Comparison of ENCODE assay signal across 8 mouse cellular contexts in the genomic region with DNA sequence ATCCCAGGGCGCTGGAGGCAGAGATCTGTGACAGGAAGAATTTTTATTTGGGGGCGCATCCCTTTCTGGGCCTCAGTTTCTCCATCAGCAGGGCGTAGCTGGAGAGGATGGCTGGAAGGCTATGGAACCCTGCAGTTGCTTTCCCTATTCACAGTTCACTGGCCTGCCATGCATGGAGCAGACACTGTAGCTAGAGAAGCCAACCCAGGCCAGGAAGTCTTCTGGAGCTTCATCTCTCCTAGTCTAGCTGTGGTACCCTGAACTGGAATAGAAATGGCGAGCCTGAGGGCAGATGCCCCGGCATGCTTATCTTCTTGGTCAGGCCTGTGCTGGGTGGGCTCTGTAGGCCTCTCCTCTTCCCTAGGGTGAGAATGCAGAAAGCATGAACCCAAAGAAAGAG. TPM values are rescaled to one million over a fixed set of nuclear protein-coding genes. Genes with fewer than 3 reads are reported as not detected.
A peak's percentile ranks its signal among the peaks of the same experiment; 100 is the strongest.
DNase-seq lines count a peak whose midpoint lies in the region; ATAC-seq lines count a peak whose summit lies in the region.

No protein-coding gene starts in this region.

- no peaks in the 10 kb centered on the region for H3K79me2 ChIP-seq in macrophage (ENCODE audit: inconsistent target)

- 47% methylated on average over 5 of the region's 5 CpGs for WGBS in heart, embryonic 12.5 days
- 73% methylated on average over 5 of the region's 5 CpGs for WGBS in hindbrain, embryonic 12.5 days
- WGBS in macrophage (ENCODE audit: missing documents) = 87% methylated on average over 5 of the region's 5 CpGs

- peaks cover 19% of the 10 kb centered on the region for H3K36me3 ChIP-seq in heart, embryonic 12.5 days
- H3K36me3 ChIP-seq in hindbrain, embryonic 12.5 days = peaks cover 9% of the 10 kb centered on the region; the same call in 1 of the 2 replicates
- H3K36me3 ChIP-seq in macrophage (ENCODE audit: inconsistent target) = peaks cover under 1% of the 10 kb centered on the region; the same call in 1 of the 2 replicates

- H3K27me3 ChIP-seq in heart, embryonic 12.5 days (replicated peaks) = no peaks in the 10 kb centered on the region
- no peaks in the 10 kb centered on the region for H3K27me3 ChIP-seq in hindbrain, embryonic 12.5 days

- peak overlapping the region; percentile 72 for H3K4me3 ChIP-seq in heart, embryonic 12.5 days
- peak overlapping the region; percentile 79 for H3K4me3 ChIP-seq in brown adipose tissue, adult 24 weeks (ENCODE audit: insufficient read depth, low read depth, low read length)
- H3K4me3 ChIP-seq in hindbrain, embryonic 12.5 days = peak overlapping the region; percentile 51
- H3K4me3 ChIP-seq in macrophage (ENCODE audit: inconsistent target) = peak overlapping the region; percentile 39

- no peaks in the 10 kb centered on the region for H3K9me3 ChIP-seq in heart, embryonic 12.5 days (replicated peaks)
- H3K9me3 ChIP-seq in hindbrain, embryonic 12.5 days (replicated peaks) = no peaks in the 10 kb centered on the region

- peak overlapping the region; percentile 87 for H3K4me2 ChIP-seq in heart, embryonic 12.5 days
- H3K4me2 ChIP-seq in hindbrain, embryonic 12.5 days (replicated peaks) = peak overlapping the region; percentile 89

- H3K4me1 ChIP-seq in heart, embryonic 12.5 days (replicated peaks) = peaks cover 43% of the 10 kb centered on the region
- peaks cover 15% of the 10 kb centered on the region for H3K4me1 ChIP-seq in brown adipose tissue, adult 24 weeks (ENCODE audit: control insufficient read depth, insufficient read depth, insufficient read length, low read length)
- H3K4me1 ChIP-seq in hindbrain, embryonic 12.5 days = peaks cover 18% of the 10 kb centered on the region; the same call in 1 of the 2 replicates

- H3K9ac ChIP-seq in heart, embryonic 12.5 days = peak overlapping the region; percentile 80
- no peak overlapping the region for H3K9ac ChIP-seq in hindbrain, embryonic 12.5 days

- ATAC-seq in heart, embryonic 12.5 days (ENCODE audit: insufficient number of reproducible peaks, low FRiP score) = no peak
- no peak for ATAC-seq in hindbrain, embryonic 12.5 days (ENCODE audit: low FRiP score)

- peak overlapping the region; percentile 86 for H3K27ac ChIP-seq in heart, embryonic 12.5 days (ENCODE audit: poor library complexity, severe bottlenecking)
- peak overlapping the region; percentile 45 for H3K27ac ChIP-seq in brown adipose tissue, adult 24 weeks (replicated peaks; ENCODE audit: low read depth, low read length)
- no peak overlapping the region for H3K27ac ChIP-seq in hindbrain, embryonic 12.5 days
- no peak overlapping the region for H3K27ac ChIP-seq in macrophage

- no peak for DNase-seq in heart, postnatal 4 days
- DNase-seq in frontal cortex, postnatal 25 days (ENCODE audit: low spot score in 2 of 2) = no peak
- DNase-seq in layer of hippocampus, adult 9-11 months = no peak
- DNase-seq in cerebellum, postnatal 25 days = no peak

RNA-seq across cellular contexts. Expression of gene Gpx3, which starts 1.1 kb away (rescaled TPM):
- 1,404 and 1,433 TPM in 2 replicates for polyA plus RNA-seq in heart, embryonic 12.5 days (2016; fragmentation: Nextera tagmentation; extraction: Ambion mirVana)
- 100 to 1,000 TPM; 153 to 177 TPM for total RNA-seq in heart, postnatal 4 days (2021)
- 1,156 and 2,121 TPM in 2 replicates for polyA plus RNA-seq in brown adipose tissue, adult 24 weeks (2012; ENCODE audit: insufficient read depth, insufficient read length, missing spikeins)
- 67.5 and 68.6 TPM in 2 replicates for polyA plus RNA-seq in hindbrain, embryonic 12.5 days (2016; fragmentation: Nextera tagmentation; extraction: Ambion mirVana)
- 1 to 10 TPM in 17 of 26 experiments, under 1 TPM in 3, not detected in 6; 0.59 to 10.0 (median 2.2) TPM for total RNA-seq in macrophage (2018; cell fraction: chromatin; rRNA removed)
- 100 to 1,000 TPM in 16 of 26 experiments, 10 to 100 TPM in 10; 81.5 to 363 (median 177) TPM for total RNA-seq in macrophage (2018; cell fraction: cytosol; rRNA removed)
- total RNA-seq in macrophage (2018; cell fraction: nucleus; rRNA removed) = 100 to 1,000 TPM in 1 of 26 experiments, 10 to 100 TPM in 25; 22.4 to 113 (median 50.5) TPM
- 191 to 766 TPM (median 446 TPM) in 3 replicates for polyA plus RNA-seq in macrophage (2018)

RNA-seq across cellular contexts. Expression of gene Hint1, which starts 37.2 kb away (rescaled TPM):
- polyA plus RNA-seq in heart, embryonic 12.5 days (2016; fragmentation: Nextera tagmentation; extraction: Ambion mirVana) = 743 and 765 TPM in 2 replicates
- total RNA-seq in heart, postnatal 4 days (2021) = 100 to 1,000 TPM; 364 to 393 TPM
- polyA plus RNA-seq in brown adipose tissue, adult 24 weeks (2012; ENCODE audit: insufficient read depth, insufficient read length, missing spikeins) = 558 and 608 TPM in 2 replicates
- polyA plus RNA-seq in hindbrain, embryonic 12.5 days (2016; fragmentation: Nextera tagmentation; extraction: Ambion mirVana) = 642 and 656 TPM in 2 replicates
- total RNA-seq in macrophage (2018; cell fraction: chromatin; rRNA removed) = 10 to 100 TPM in 23 of 26 experiments, 1 to 10 TPM in 3; 8.1 to 84.4 (median 24.2) TPM
- 100 to 1,000 TPM; 354 to 532 (median 434) TPM for total RNA-seq in macrophage (2018; cell fraction: cytosol; rRNA removed)
- 100 to 1,000 TPM in 15 of 26 experiments, 10 to 100 TPM in 11; 45.3 to 183 (median 105) TPM for total RNA-seq in macrophage (2018; cell fraction: nucleus; rRNA removed)
- 231 to 631 TPM (median 515 TPM) in 3 replicates for polyA plus RNA-seq in macrophage (2018)

RNA-seq across cellular contexts. Expression of gene Lyrm7, which starts 42.6 kb away (rescaled TPM):
- polyA plus RNA-seq in heart, embryonic 12.5 days (2016; fragmentation: Nextera tagmentation; extraction: Ambion mirVana) = 14.5 and 20.1 TPM in 2 replicates
- 10 to 100 TPM; 20.3 to 28.3 TPM for total RNA-seq in heart, postnatal 4 days (2021)
- polyA plus RNA-seq in brown adipose tissue, adult 24 weeks (2012; ENCODE audit: insufficient read depth, insufficient read length, missing spikeins) = 51.4 and 62.3 TPM in 2 replicates
- 5.5 and 10.8 TPM in 2 replicates for polyA plus RNA-seq in hindbrain, embryonic 12.5 days (2016; fragmentation: Nextera tagmentation; extraction: Ambion mirVana)
- total RNA-seq in macrophage (2018; cell fraction: chromatin; rRNA removed) = 1 to 10 TPM in 17 of 26 experiments, under 1 TPM in 4, not detected in 5; 0.52 to 7.9 (median 2.6) TPM
- 1 to 10 TPM in 8 of 26 experiments, under 1 TPM in 18; 0.29 to 2.3 (median 0.84) TPM for total RNA-seq in macrophage (2018; cell fraction: cytosol; rRNA removed)
- total RNA-seq in macrophage (2018; cell fraction: nucleus; rRNA removed) = 1 to 10 TPM in 14 of 26 experiments, under 1 TPM in 7, not detected in 5; 0.36 to 8.8 (median 1.4) TPM
- 0.29 to 3.3 TPM (median 1.0 TPM) in 3 replicates for polyA plus RNA-seq in macrophage (2018)

RNA-seq across cellular contexts. Expression of gene Tnip1, which starts 59.4 kb away (rescaled TPM):
- 23.1 and 23.6 TPM in 2 replicates for polyA plus RNA-seq in heart, embryonic 12.5 days (2016; fragmentation: Nextera tagmentation; extraction: Ambion mirVana)
- total RNA-seq in heart, postnatal 4 days (2021) = 10 to 100 TPM; 29.5 to 33.7 TPM
- 16.0 and 16.9 TPM in 2 replicates for polyA plus RNA-seq in brown adipose tissue, adult 24 weeks (2012; ENCODE audit: insufficient read depth, insufficient read length, missing spikeins)
- polyA plus RNA-seq in hindbrain, embryonic 12.5 days (2016; fragmentation: Nextera tagmentation; extraction: Ambion mirVana) = 19.0 and 20.8 TPM in 2 replicates
- total RNA-seq in macrophage (2018; cell fraction: chromatin; rRNA removed) = 1,000 to 10,000 TPM in 3 of 26 experiments, 100 to 1,000 TPM in 23; 121 to 1,718 (median 405) TPM
- total RNA-seq in macrophage (2018; cell fraction: cytosol; rRNA removed) = 100 to 1,000 TPM in 16 of 26 experiments, 10 to 100 TPM in 10; 68.4 to 348 (median 120) TPM
- 100 to 1,000 TPM in 19 of 26 experiments, 10 to 100 TPM in 7; 51.2 to 591 (median 250) TPM for total RNA-seq in macrophage (2018; cell fraction: nucleus; rRNA removed)
- polyA plus RNA-seq in macrophage (2018) = 45.9 to 108 TPM (median 70.5 TPM) in 3 replicates

Comparison
In these comparisons a context has a peak if more than half of its experiments do, and no peak if none do; other contexts are left out.
1. H3K27ac ChIP-seq: peak in heart, embryonic 12.5 days (single experiment) and brown adipose tissue, adult 24 weeks (single experiment); none in hindbrain, embryonic 12.5 days (single experiment) and macrophage (single experiment).
2. Peak in every context shown above with its lines, with median percentiles within 50 percentile points of each other: H3K4me3 ChIP-seq.